Mouse (Mus musculus) hindbrain, embryonic 15.5 days (tissue): ENCODE results near the gene Lrat. TPM values are rescaled to one million over a fixed set of nuclear protein-coding genes. Genes with fewer than 3 reads are reported as not detected.

ENCODE experiments used
- ATAC-seq: fragments of 200-750 bp; cut with Nextera tagmentation; 2 replicates; pipeline ENCODE4 v1.8.0; 2017; ENCODE audit warnings: low read depth, moderate number of reproducible peaks, moderate TSS enrichment; ENCODE audit not compliant: low FRiP score
- H3K27ac ChIP-seq: fragments of 300-500 bp; sonication (generic); replicated peaks from 2 replicates; pipeline ENCODE4 v1.5.1; 2015; ENCODE audit warnings: mild to moderate bottlenecking, inconsistent platforms
- H3K27me3 ChIP-seq: fragments of 300-500 bp; sonication (generic); 2 replicates; pipeline ENCODE4 v1.6.1; 2015; ENCODE audit warnings: control low read depth, inconsistent platforms
- H3K36me3 ChIP-seq: fragments of 300-500 bp; sonication (generic); 2 replicates; pipeline ENCODE4 v1.6.1; 2015; ENCODE audit warnings: control low read depth, inconsistent platforms
- H3K4me1 ChIP-seq: fragments of 300-500 bp; sonication (generic); replicated peaks from 2 replicates; pipeline ENCODE4 v1.6.1; 2015; ENCODE audit warnings: control low read depth, inconsistent platforms
- H3K4me2 ChIP-seq: fragments of 300-500 bp; sonication (generic); 2 replicates; pipeline ENCODE4 v1.6.1; 2015; ENCODE audit warnings: moderate library complexity, mild to moderate bottlenecking, inconsistent platforms
- H3K4me3 ChIP-seq: fragments of 300-500 bp; sonication (generic); 2 replicates; pipeline ENCODE4 v1.5.1; 2015; ENCODE audit warnings: mild to moderate bottlenecking, inconsistent platforms
- H3K9ac ChIP-seq: fragments of 300-500 bp; sonication (generic); 2 replicates; pipeline ENCODE4 v1.6.1; 2015; ENCODE audit warnings: inconsistent platforms
- H3K9me3 ChIP-seq: fragments of 300-500 bp; sonication (generic); 2 replicates; pipeline ENCODE4 v1.6.1; 2016; ENCODE audit warnings: control low read depth, inconsistent platforms
- WGBS: fragments of 180-500 bp; shearing (Covaris S2); methylation state at CpG from one replicate; pipeline ENCODE4 v1.1.7; 2015; 5-methylcytosine and 5-hydroxymethylcytosine counted together
- polyA plus RNA-seq: library from polyadenylated mRNA; unstranded; fragments of >200 nt; fragmentation: Nextera tagmentation; extraction: Ambion mirVana; gene quantifications from 2 replicates; pipeline ENCODE4 v1.2.1, GENCODE M21; 2015

Gene Lrat
- 0.45 and 0.53 TPM in 2 replicates for polyA plus RNA-seq

GRCm38 (mm10) chr3:82903613-82904205, at the start of gene Lrat:
Gene Lrat (minus strand): TSS chr3:82903973.
- H3K4me2 ChIP-seq = peak within 1 kb of the TSS; percentile 88
- no peaks in the 10 kb centered on the region for H3K36me3 ChIP-seq
- peak within 1 kb of the TSS; percentile 47 for H3K4me3 ChIP-seq
- peaks cover 17% of the 10 kb centered on the region for H3K27me3 ChIP-seq
- peaks cover 13% of the 10 kb centered on the region for H3K4me1 ChIP-seq
- ATAC-seq = peak; percentile 78
- peak within 1 kb of the TSS; percentile 30 for H3K9ac ChIP-seq
- WGBS = under 1% methylated on average over 35 of the region's 35 CpGs
- H3K27ac ChIP-seq = no peak within 1 kb of the TSS
- no peaks in the 10 kb centered on the region for H3K9me3 ChIP-seq

DNA sequence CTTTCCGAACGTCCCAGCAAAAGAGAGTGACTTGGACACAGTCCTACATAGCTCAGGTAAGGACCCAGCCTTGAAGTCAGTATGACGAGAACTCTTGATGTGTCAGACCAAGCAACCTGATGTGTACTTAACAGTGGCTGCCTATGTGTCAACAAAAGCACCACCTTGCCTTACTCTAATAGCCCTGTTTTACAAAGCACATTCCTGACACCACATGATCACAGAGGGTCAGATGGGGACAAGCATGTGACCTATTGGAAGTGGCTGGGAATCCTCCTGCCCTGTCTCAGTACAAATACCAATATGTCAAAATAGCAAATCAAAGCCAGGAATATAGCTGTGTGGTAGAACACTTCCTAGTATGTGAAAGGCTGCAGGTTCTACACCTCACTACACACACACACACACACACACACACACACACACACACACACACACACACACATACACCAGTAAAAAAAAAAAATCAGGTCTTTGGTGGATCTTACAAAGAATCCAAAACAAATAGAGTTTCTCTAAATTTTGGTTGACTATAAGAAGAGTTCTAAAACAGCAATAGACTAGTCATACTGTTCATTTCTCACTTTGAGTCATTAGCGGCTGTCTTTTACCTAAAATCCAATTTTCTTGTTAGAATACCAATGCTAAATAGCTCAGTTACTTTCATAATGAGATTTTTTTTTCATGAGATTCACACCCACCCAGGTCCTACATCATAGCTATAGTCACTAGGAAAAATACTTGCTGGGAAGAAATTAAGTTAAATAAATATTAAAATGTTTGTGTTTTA, 48.6 kb upstream of the Lrat start:
- no peaks in the 10 kb centered on the region for H3K27me3 ChIP-seq
- H3K9ac ChIP-seq = no peak overlapping the region
- WGBS = 91% methylated on average over 4 of the region's 4 CpGs
- no peaks in the 10 kb centered on the region for H3K4me1 ChIP-seq
- H3K36me3 ChIP-seq = no peaks in the 10 kb centered on the region
- no peak overlapping the region for H3K4me2 ChIP-seq
- no peak for ATAC-seq
- no peak overlapping the region for H3K4me3 ChIP-seq
- no peaks in the 10 kb centered on the region for H3K9me3 ChIP-seq
- no peak overlapping the region for H3K27ac ChIP-seq

DNA sequence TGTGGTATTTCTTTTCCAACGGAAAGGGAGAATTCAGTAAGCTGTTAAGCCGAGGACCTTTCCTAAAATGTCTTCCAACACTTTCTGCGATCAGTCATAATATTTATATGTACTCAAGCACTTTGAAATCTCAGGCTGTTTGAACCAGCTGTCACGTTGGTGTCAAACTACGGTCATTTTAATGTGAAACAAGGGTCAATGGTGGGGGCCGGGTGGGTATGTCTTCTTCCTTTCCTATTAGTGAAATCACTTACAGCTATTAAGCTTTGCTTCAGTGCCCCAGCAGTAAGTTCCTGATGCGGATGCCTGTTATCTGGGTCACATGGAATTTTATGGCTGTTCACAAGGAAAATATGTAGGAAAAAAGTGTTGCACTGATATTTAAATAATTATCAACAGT, 46.9 kb upstream of the Lrat start:
- H3K9ac ChIP-seq = no peak overlapping the region
- H3K4me2 ChIP-seq = no peak overlapping the region
- H3K27ac ChIP-seq = no peak overlapping the region
- no peaks in the 10 kb centered on the region for H3K36me3 ChIP-seq
- no peak overlapping the region for H3K4me3 ChIP-seq
- no peaks in the 10 kb centered on the region for H3K4me1 ChIP-seq
- H3K27me3 ChIP-seq = no peaks in the 10 kb centered on the region
- WGBS = 77% methylated on average over 7 of the region's 7 CpGs
- no peak for ATAC-seq
- no peaks in the 10 kb centered on the region for H3K9me3 ChIP-seq

GRCm38 (mm10) chr3:82950208-82950607, 46.4 kb upstream of the Lrat start:
- 82% methylated on average over 10 of the region's 10 CpGs for WGBS
- Histone ChIP-seq H3K9ac (no peak overlapping the region), H3K27ac (no peak overlapping the region), H3K4me3 (no peak overlapping the region), H3K4me1 (no peaks in the 10 kb centered on the region), H3K36me3 (no peaks in the 10 kb centered on the region), H3K4me2 (no peak overlapping the region), H3K27me3 (no peaks in the 10 kb centered on the region), H3K9me3 (no peaks in the 10 kb centered on the region)
- no peak for ATAC-seq

- Histone ChIP-seq H3K27me3 (no peaks in the 10 kb centered on the region), H3K4me2 (no peak overlapping the region), H3K27ac (no peak overlapping the region), H3K4me3 (no peak overlapping the region), H3K9me3 (no peaks in the 10 kb centered on the region), H3K4me1 (no peaks in the 10 kb centered on the region), H3K9ac (no peak overlapping the region), H3K36me3 (no peaks in the 10 kb centered on the region)
- WGBS = 59% methylated on average over 6 of the region's 6 CpGs
- no peak for ATAC-seq
These were observed 42.8 kb upstream of the Lrat start for GRCm38 (mm10) chr3:82946375-82947107.

GRCm38 (mm10) chr3:82927917-82928316, 24.1 kb upstream of the Lrat start:
- H3K27ac ChIP-seq = no peak overlapping the region
- no peaks in the 10 kb centered on the region for H3K36me3 ChIP-seq
- H3K4me3 ChIP-seq = no peak overlapping the region
- 92% methylated on average over 2 of the region's 2 CpGs for WGBS
- no peak overlapping the region for H3K9ac ChIP-seq
- H3K9me3 ChIP-seq = no peaks in the 10 kb centered on the region
- no peaks in the 10 kb centered on the region for H3K4me1 ChIP-seq
- H3K27me3 ChIP-seq = no peaks in the 10 kb centered on the region
- no peak overlapping the region for H3K4me2 ChIP-seq
- ATAC-seq = no peak

DNA sequence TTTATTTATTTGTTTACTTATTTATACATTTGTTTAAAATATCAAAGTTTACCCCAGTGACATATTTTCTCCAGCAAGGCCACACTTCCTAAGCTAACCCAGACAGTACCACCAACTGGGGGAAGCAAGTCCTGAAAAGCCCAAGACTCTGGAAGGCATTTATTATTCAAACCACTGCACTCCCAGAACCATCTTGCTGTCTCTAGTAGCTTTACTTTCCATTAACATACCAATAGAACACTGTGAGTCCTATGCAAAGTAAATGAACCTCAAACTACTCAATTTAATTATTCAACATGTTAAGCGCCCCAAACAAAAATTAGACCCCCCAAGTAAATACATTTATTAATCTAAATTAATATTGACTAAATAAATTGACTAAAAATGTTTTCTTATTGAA, 11.9 kb upstream of the Lrat start:
- Histone ChIP-seq H3K4me3 (no peak overlapping the region), H3K27ac (no peak overlapping the region), H3K9me3 (no peaks in the 10 kb centered on the region), H3K9ac (no peak overlapping the region), H3K4me1 (no peaks in the 10 kb centered on the region), H3K27me3 (no peaks in the 10 kb centered on the region), H3K36me3 (no peaks in the 10 kb centered on the region), H3K4me2 (no peak overlapping the region)
- ATAC-seq = no peak
- 22% methylated on average over 1 of the region's 1 CpGs for WGBS

- no peak for ATAC-seq
- Histone ChIP-seq H3K4me1 (peaks cover 9% of the 10 kb centered on the region), H3K9me3 (no peaks in the 10 kb centered on the region), H3K9ac (no peak overlapping the region), H3K4me3 (no peak overlapping the region), H3K4me2 (no peak overlapping the region), H3K36me3 (no peaks in the 10 kb centered on the region), H3K27ac (no peak overlapping the region), H3K27me3 (peaks cover 2% of the 10 kb centered on the region; the same call in 1 of the 2 replicates)
- 86% methylated on average over 2 of the region's 2 CpGs for WGBS
These were observed 4.9 kb upstream of the Lrat start for GRCm38 (mm10) chr3:82908671-82909070.

DNA sequence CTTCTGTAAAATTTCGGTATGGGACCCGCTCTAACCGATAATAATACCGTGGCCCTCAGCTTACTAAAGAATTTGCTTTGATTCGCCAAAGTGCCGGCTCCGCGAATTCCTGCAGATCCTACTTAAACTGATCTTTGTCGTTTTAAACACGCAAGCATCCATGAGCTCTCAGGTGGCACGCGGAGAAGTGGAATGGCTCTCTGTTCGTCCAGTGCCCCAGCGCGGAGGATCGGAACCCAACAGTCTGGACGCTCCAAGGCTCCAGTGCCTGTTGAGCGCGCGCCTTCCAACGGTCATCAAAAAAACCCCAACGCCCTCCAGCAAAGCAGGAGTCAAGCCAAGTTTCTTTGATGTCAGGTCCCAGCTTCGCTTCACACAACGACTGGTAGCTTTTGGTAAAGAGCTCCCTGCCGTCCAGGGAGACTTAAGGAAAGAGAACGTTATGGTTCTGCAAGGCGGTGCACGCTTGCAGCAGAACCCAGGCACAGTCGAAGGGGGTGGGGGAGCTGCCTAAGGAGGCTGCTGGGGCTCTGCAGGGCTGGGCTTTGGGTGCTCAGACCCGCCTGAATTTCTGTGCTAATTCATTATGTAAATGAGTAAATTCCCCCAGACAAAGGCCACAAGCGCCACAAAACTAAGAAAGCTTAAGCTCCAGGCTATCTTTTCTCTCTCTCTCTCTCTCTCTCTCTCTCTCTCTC, 587 bp upstream of the Lrat start:
- no peak for ATAC-seq
- Histone ChIP-seq H3K4me1 (peaks cover 13% of the 10 kb centered on the region), H3K4me3 (peak overlapping the region; percentile 47), H3K27ac (no peak overlapping the region), H3K27me3 (peaks cover 17% of the 10 kb centered on the region), H3K36me3 (no peaks in the 10 kb centered on the region), H3K4me2 (peak overlapping the region; percentile 88), H3K9me3 (no peaks in the 10 kb centered on the region), H3K9ac (peak overlapping the region; percentile 30)
- WGBS = 2% methylated on average over 31 of the region's 31 CpGs

DNA sequence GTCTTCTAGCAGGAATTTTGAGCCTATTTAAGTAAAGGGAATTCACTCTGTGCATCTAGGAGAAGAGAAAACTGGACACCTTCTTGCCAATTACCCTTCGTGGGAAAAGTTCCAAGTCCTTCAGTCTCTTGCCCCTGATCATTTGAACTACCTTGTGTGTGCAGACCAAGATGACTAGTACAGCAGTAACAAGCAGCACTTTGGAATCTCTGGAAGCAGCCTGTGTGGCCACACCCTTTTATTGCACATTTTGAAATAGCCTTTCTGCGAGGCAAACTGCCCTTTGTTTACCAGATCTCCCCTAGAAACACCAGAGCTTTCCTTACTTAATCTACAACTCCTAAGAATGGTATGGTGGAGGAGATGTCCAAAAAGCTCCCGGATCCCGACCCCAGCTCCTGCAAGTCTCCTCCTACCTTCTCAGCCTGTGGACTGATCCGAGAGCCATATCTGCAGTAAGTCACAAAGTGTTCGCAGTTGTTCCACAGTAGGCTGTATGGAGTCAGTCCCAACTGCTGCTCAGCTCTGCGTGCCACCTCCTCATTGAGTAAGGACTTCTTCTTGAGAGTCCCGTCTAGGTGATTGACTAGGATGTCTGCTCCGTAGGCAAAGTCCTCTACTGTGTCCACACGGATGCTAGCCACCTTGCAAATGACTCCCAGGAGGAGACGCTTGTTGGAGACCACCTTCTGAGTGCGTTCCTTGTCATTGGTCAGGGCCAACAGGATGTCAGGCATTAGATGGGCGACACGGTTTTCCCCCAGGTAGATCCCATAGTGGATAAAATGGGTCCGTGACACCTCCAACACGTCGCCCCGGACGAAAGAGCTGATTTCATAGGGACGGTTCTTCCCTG, 788 bp downstream of the Lrat start:
- no peaks in the 10 kb centered on the region for H3K36me3 ChIP-seq
- 0 out of 2 replicates have a peak, but pooled peaks have one; percentile 11 for ATAC-seq
- H3K4me2 ChIP-seq = peak overlapping the region; percentile 88
- no peak overlapping the region for H3K27ac ChIP-seq
- H3K4me1 ChIP-seq = peaks cover 13% of the 10 kb centered on the region
- no peak overlapping the region for H3K9ac ChIP-seq
- H3K4me3 ChIP-seq = peak overlapping the region; percentile 47
- WGBS = 26% methylated on average over 20 of the region's 20 CpGs
- no peaks in the 10 kb centered on the region for H3K9me3 ChIP-seq
- H3K27me3 ChIP-seq = peaks cover 17% of the 10 kb centered on the region

DNA sequence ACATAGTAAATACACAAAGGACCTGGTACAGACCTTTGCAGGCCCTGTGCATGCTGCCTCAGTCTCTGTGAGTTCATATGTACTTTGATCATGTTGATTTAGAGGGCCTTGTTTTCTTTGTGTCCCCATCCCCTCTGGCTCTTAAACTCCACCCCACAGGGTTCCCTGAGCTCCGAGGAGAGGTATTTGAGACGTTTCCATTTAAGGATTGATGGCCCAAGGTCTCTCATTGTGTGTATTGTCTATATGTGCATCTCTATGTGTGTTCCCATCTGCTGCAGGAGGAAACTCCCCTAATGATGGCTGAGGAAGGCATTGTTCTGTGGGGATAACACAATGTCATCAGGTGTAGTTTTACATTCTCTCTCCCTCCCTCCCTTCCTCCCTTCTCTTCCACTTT, 14.9 kb downstream of the Lrat start:
- no peaks in the 10 kb centered on the region for H3K4me1 ChIP-seq
- H3K27ac ChIP-seq = no peak overlapping the region
- WGBS = 19% methylated on average over 2 of the region's 2 CpGs
- H3K9me3 ChIP-seq = no peaks in the 10 kb centered on the region
- ATAC-seq = no peak
- H3K4me2 ChIP-seq = no peak overlapping the region
- no peak overlapping the region for H3K9ac ChIP-seq
- no peak overlapping the region for H3K4me3 ChIP-seq
- H3K27me3 ChIP-seq = no peaks in the 10 kb centered on the region
- no peaks in the 10 kb centered on the region for H3K36me3 ChIP-seq
